Mouse (Mus musculus): ENCODE results near the gene Hsd17b3.

The Hsd17b3 gene

GRCm38 (mm10) chr13:64022786-64023468 lies 66.1 kb downstream of the Hsd17b3 start:
- in situ Hi-C loops (cut with MboI, MseI): no loop called here

- in situ Hi-C loops (cut with MboI, MseI): no loop called here
These were observed 68.1 kb downstream of the Hsd17b3 start for GRCm38 (mm10) chr13:64020902-64021311.

DNA sequence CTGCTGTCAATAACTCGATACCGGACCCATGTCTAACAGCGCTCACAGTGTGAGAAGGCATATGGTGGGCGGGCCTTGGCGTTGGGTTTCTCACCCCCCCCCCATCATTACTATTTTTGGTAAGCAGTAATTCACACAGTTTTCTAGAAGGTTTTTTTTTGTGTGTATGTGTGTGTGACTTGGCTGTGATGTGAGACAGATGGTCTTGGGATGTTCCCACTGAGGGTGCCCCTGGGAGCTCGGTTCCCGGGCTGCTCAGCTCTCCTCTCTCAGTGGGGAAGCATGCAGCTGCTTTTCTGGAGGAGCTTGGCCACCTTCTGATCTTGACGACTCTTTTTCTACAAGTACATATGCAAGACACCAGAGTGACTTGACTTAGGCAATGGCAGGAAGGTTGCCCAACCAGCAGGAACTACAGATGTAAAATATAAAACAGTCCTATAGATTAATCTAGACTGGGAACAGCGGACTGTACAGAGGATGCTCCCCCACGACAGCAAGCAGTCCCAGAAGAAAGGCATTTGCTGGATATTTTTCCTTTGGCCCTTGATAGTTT lies 70.4 kb downstream of the Hsd17b3 start:
- in situ Hi-C loops (cut with MboI, MseI): no loop called here

GRCm38 (mm10) chr13:64016048-64016447 lies 73.0 kb downstream of the Hsd17b3 start:
- in situ Hi-C loops (cut with MboI, MseI): no loop called here

- in situ Hi-C loops (cut with MboI, MseI): no loop called here
These were observed 77.9 kb downstream of the Hsd17b3 start for GRCm38 (mm10) chr13:64011157-64011556.

Data from T-helper 17 cell (primary cell).